14 mouse cellular contexts compared by ENCODE assay signal in genomic region chr7:73411986-73412385, GRCm38 (mm10). TPM values are rescaled to one million over a fixed set of nuclear protein-coding genes. Genes with fewer than 3 reads are reported as not detected.
DNase-seq lines count a peak whose midpoint lies in the region; ATAC-seq and TF ChIP-seq lines count a peak whose summit lies in the region.
"Had no signal": no experiment of that assay in that cellular context is flagged by ENCODE, and none has a peak within 500 bp of the region (broad histone marks: within the 10 kb centered on the region; RNA-seq: fewer than 3 reads in every experiment).

No protein-coding gene starts in this region.

- 47% methylated on average over 4 of the region's 4 CpGs for WGBS in heart, adult 2 months
- WGBS in heart, embryonic 10.5 days = 85% methylated on average over 4 of the region's 4 CpGs
- 87% methylated on average over 4 of the region's 4 CpGs for WGBS in forebrain, embryonic 15.5 days
- WGBS in midbrain, embryonic 13.5 days = 80% methylated on average over 4 of the region's 4 CpGs

- no peak overlapping the region for H3K4me3 ChIP-seq in heart, adult 2 months
- H3K4me3 ChIP-seq in heart, embryonic 10.5 days = no peak overlapping the region
- no peak overlapping the region for H3K4me3 ChIP-seq in forebrain, embryonic 15.5 days
- no peak overlapping the region for H3K4me3 ChIP-seq in midbrain, embryonic 13.5 days (replicated peaks)
- H3K4me3 ChIP-seq: neural tube, embryonic 12.5 days had no signal

- no peaks in the 10 kb centered on the region for H3K36me3 ChIP-seq in heart, adult 2 months (ENCODE audit: control insufficient read depth, insufficient read depth, low read length)
- peaks cover 4% of the 10 kb centered on the region; the same call in 1 of the 2 replicates for H3K36me3 ChIP-seq in heart, embryonic 10.5 days
- H3K36me3 ChIP-seq in forebrain, embryonic 15.5 days = peaks cover 5% of the 10 kb centered on the region
- peaks cover 82% of the 10 kb centered on the region for H3K36me3 ChIP-seq in midbrain, embryonic 13.5 days

- no peaks in the 10 kb centered on the region for H3K9me3 ChIP-seq in heart, embryonic 10.5 days
- H3K9me3 ChIP-seq in forebrain, embryonic 15.5 days = no peaks in the 10 kb centered on the region
- no peaks in the 10 kb centered on the region for H3K9me3 ChIP-seq in midbrain, embryonic 13.5 days
- H3K9me3 ChIP-seq: neural tube, embryonic 12.5 days had no signal

- ATAC-seq in forebrain, embryonic 15.5 days (replicated peaks) = peak; percentile 29; the same call in 1 of the 2 replicates
- ATAC-seq in midbrain, embryonic 13.5 days = 0 out of 2 replicates have a peak, but pooled peaks have one; percentile 5
- no peak for ATAC-seq in erythroid progenitor cell, adult 5-6 weeks (replicated peaks; ENCODE audit: low FRiP score, poor library complexity, severe bottlenecking)

- intact Hi-C loops in heart, adult 2 months (cut with DNase I) = no loop called here

- no peak for TF ChIP-seq EP300 in heart, adult 2 months (IDR thresholded peaks at IDR 0.05; ENCODE audit: insufficient read depth, low read depth, low read length)

- peak overlapping the region; percentile 56 for H3K27ac ChIP-seq in heart, adult 2 months
- H3K27ac ChIP-seq in heart, embryonic 10.5 days = no peak overlapping the region
- no peak overlapping the region for H3K27ac ChIP-seq in forebrain, embryonic 15.5 days (replicated peaks)
- peak overlapping the region; percentile 57 for H3K27ac ChIP-seq in midbrain, embryonic 13.5 days
- H3K27ac ChIP-seq: liver, embryonic 14.5 days; neural tube, embryonic 12.5 days had no signal

- TF ChIP-seq POLR2A in heart, adult 2 months (IDR thresholded peaks at IDR 0.05; ENCODE audit: insufficient read depth, low read depth, low read length) = no peak

- peaks cover 7% of the 10 kb centered on the region for H3K4me1 ChIP-seq in heart, adult 2 months (ENCODE audit: control insufficient read depth, insufficient read depth, low read length)
- H3K4me1 ChIP-seq in heart, embryonic 10.5 days = no peaks in the 10 kb centered on the region
- H3K4me1 ChIP-seq in forebrain, embryonic 15.5 days = peaks cover 27% of the 10 kb centered on the region
- H3K4me1 ChIP-seq in midbrain, embryonic 13.5 days (replicated peaks) = peaks cover 43% of the 10 kb centered on the region

- H3K27me3 ChIP-seq in heart, adult 2 months (ENCODE audit: control insufficient read depth, insufficient read depth, low read length) = no peaks in the 10 kb centered on the region
- peaks cover 14% of the 10 kb centered on the region; the same call in 1 of the 2 replicates for H3K27me3 ChIP-seq in heart, embryonic 10.5 days (ENCODE audit: insufficient read depth, poor library complexity, severe bottlenecking)
- H3K27me3 ChIP-seq in forebrain, embryonic 15.5 days = no peaks in the 10 kb centered on the region
- no peaks in the 10 kb centered on the region for H3K27me3 ChIP-seq in midbrain, embryonic 13.5 days
- H3K27me3 ChIP-seq: neural tube, embryonic 12.5 days had no signal

- no peak for TF ChIP-seq CTCF in heart, adult 2 months (IDR thresholded peaks at IDR 0.05)

- H3K79me2 ChIP-seq in heart, adult 2 months (replicated peaks; ENCODE audit: control insufficient read depth, insufficient read depth, low read length) = no peaks in the 10 kb centered on the region

- H3K9ac ChIP-seq in heart, adult 2 months (ENCODE audit: low read depth, low read length) = no peak overlapping the region
- no peak overlapping the region for H3K9ac ChIP-seq in forebrain, embryonic 15.5 days (replicated peaks)
- H3K9ac ChIP-seq in midbrain, embryonic 13.5 days (replicated peaks) = no peak overlapping the region
- H3K9ac ChIP-seq: liver, embryonic 14.5 days; neural tube, embryonic 12.5 days had no signal

- no peak overlapping the region for H3K4me2 ChIP-seq in forebrain, embryonic 15.5 days (replicated peaks)
- no peak overlapping the region for H3K4me2 ChIP-seq in midbrain, embryonic 13.5 days (replicated peaks)
- H3K4me2 ChIP-seq: neural tube, embryonic 12.5 days had no signal

- DNase-seq in heart, adult 2 months = no peak
- DNase-seq in heart, embryonic 10.5 days (ENCODE audit: low spot score) = no peak
- DNase-seq in 3134 (ENCODE audit: extremely low read depth, insufficient read length, low spot score) = peak; percentile 75
- DNase-seq in left cerebral cortex, adult 11 months (ENCODE audit: low spot score) = no peak
- DNase-seq in spleen, postnatal 14 days (ENCODE audit: low spot score in 2 of 2) = no peak
- DNase-seq: cerebellum, adult 18-20 months; gastrocnemius, postnatal 10 days; kidney, adult 9 months; right cerebral cortex, adult 18-20 months had no signal

RNA-seq across cellular contexts. Expression of gene Rgma, which starts 36.7 kb away (rescaled TPM):
- total RNA-seq in heart, adult 2 months (2021) = 10 to 100 TPM; 54.6 to 83.7 TPM
- 27.4 and 28.7 TPM in 2 replicates for polyA plus RNA-seq in heart, adult 2 months (2012; rRNA removed)
- polyA plus RNA-seq in heart, embryonic 10.5 days (2016; fragmentation: Nextera tagmentation; extraction: Ambion mirVana) = 3.4 and 6.9 TPM in 2 replicates
- polyA plus RNA-seq in forebrain, embryonic 15.5 days (2015; fragmentation: Nextera tagmentation; extraction: Ambion mirVana) = 20.3 and 25.2 TPM in 2 replicates
- 40.7 and 50.3 TPM in 2 replicates for polyA plus RNA-seq in midbrain, embryonic 13.5 days (2015; fragmentation: Nextera tagmentation; extraction: Ambion mirVana)
- total RNA-seq in erythroid progenitor cell, adult 5-6 weeks (2015; ENCODE audit: low replicate concordance) = not detected in 2 replicates
- not detected in 2 replicates for total RNA-seq in erythroid progenitor cell, adult 5-6 weeks (2017; ENCODE audit: low replicate concordance)

Comparison
In these comparisons a context has a peak if more than half of its experiments do, and no peak if none do; other contexts are left out.
1. H3K27ac ChIP-seq: peak in heart, adult 2 months (single experiment) and midbrain, embryonic 13.5 days (single experiment); none in heart, embryonic 10.5 days (single experiment) and forebrain, embryonic 15.5 days (single experiment).